In genomic region chr2:32488679-32489078, GRCm38 (mm10) we compare ENCODE assay signal across 9 mouse cellular contexts. TPM values are rescaled to one million over a fixed set of nuclear protein-coding genes. Genes with fewer than 3 reads are reported as not detected.
DNase-seq lines count a peak whose midpoint lies in the region; ATAC-seq lines count a peak whose summit lies in the region.
"Had no signal": no experiment of that assay in that cellular context is flagged by ENCODE, and none has a peak within 500 bp of the region (broad histone marks: within the 10 kb centered on the region; RNA-seq: fewer than 3 reads in every experiment).

No protein-coding gene starts in this region.

- ATAC-seq in granulocyte monocyte progenitor cell, adult 5-6 weeks (replicated peaks; ENCODE audit: poor library complexity, severe bottlenecking): peak; percentile 72
- ATAC-seq in limb, embryonic 11.5 days (ENCODE audit: insufficient number of reproducible peaks, low FRiP score, low TSS enrichment, low read depth): no peak
- peak; percentile 27; the same call in 1 of the 2 replicates for ATAC-seq in stomach, embryonic 15.5 days (ENCODE audit: insufficient read depth, low FRiP score, low read depth)

- DNase-seq in A20 (ENCODE audit: low read depth, low spot score): peak; percentile 83
- DNase-seq in adrenal gland, adult 8-10 months: peak; percentile 74
- peak; percentile 74 for DNase-seq in embryo, embryonic 11.5 days (ENCODE audit: low read depth, low spot score)
- DNase-seq in kidney, adult 8-10 months: peak; percentile 86 to 90
- DNase-seq in limb, embryonic 11.5 days (ENCODE audit: low spot score): peak; percentile 86
- DNase-seq in natural killer cell, adult 2 months (ENCODE audit: low spot score in 2 of 2): peak; percentile 79 to 84

- WGBS in limb, embryonic 11.5 days: 4% methylated on average over 5 of the region's 5 CpGs
- WGBS in stomach, embryonic 15.5 days: 0% methylated on average over 5 of the region's 5 CpGs

- no peaks in the 10 kb centered on the region for H3K36me3 ChIP-seq in limb, embryonic 11.5 days (ENCODE audit: control insufficient read depth, insufficient read depth, low read length)
- no peaks in the 10 kb centered on the region for H3K36me3 ChIP-seq in stomach, embryonic 15.5 days
- H3K36me3 ChIP-seq: embryonic facial prominence, embryonic 13.5 days had no signal

- no peaks in the 10 kb centered on the region for H3K4me1 ChIP-seq in limb, embryonic 11.5 days (ENCODE audit: control insufficient read depth, insufficient read depth, low read length)
- H3K4me1 ChIP-seq in stomach, embryonic 15.5 days: no peaks in the 10 kb centered on the region
- H3K4me1 ChIP-seq: embryonic facial prominence, embryonic 13.5 days had no signal

- H3K9me3 ChIP-seq in limb, embryonic 11.5 days (ENCODE audit: control insufficient read depth, low read length): no peaks in the 10 kb centered on the region
- no peaks in the 10 kb centered on the region for H3K9me3 ChIP-seq in stomach, embryonic 15.5 days
- H3K9me3 ChIP-seq: embryonic facial prominence, embryonic 13.5 days had no signal

- H3K4me2 ChIP-seq in limb, embryonic 11.5 days (ENCODE audit: low read depth, severe bottlenecking): no peak overlapping the region
- H3K4me2 ChIP-seq in stomach, embryonic 15.5 days: no peak overlapping the region
- H3K4me2 ChIP-seq: embryonic facial prominence, embryonic 13.5 days had no signal

- H3K27me3 ChIP-seq in limb, embryonic 11.5 days (ENCODE audit: control insufficient read depth, insufficient read depth, low read length): no peaks in the 10 kb centered on the region
- H3K27me3 ChIP-seq in stomach, embryonic 15.5 days (replicated peaks): no peaks in the 10 kb centered on the region
- H3K27me3 ChIP-seq: embryonic facial prominence, embryonic 13.5 days had no signal

- no peak overlapping the region for H3K4me3 ChIP-seq in limb, embryonic 11.5 days (ENCODE audit: low read depth, low read length)
- H3K4me3 ChIP-seq in stomach, embryonic 15.5 days (replicated peaks): no peak overlapping the region
- H3K4me3 ChIP-seq: embryonic facial prominence, embryonic 13.5 days had no signal

- no peak overlapping the region for H3K27ac ChIP-seq in limb, embryonic 11.5 days (replicated peaks; ENCODE audit: low read depth, low read length)
- H3K27ac ChIP-seq in stomach, embryonic 15.5 days: no peak overlapping the region
- H3K27ac ChIP-seq: embryonic facial prominence, embryonic 13.5 days had no signal

- H3K9ac ChIP-seq in limb, embryonic 11.5 days (ENCODE audit: low read length): no peak overlapping the region
- no peak overlapping the region for H3K9ac ChIP-seq in stomach, embryonic 15.5 days
- H3K9ac ChIP-seq: embryonic facial prominence, embryonic 13.5 days had no signal

RNA-seq across cellular contexts. Expression of gene Slc25a25, which starts 37.4 kb away (rescaled TPM):
- total RNA-seq in adrenal gland, adult 8-10 months (2022): 10 to 100 TPM; 17.9 to 79.8 (median 27.3) TPM
- 7.1 and 19.9 TPM in 2 replicates for total RNA-seq in granulocyte monocyte progenitor cell, adult 5-6 weeks (2014; fragmentation: Nextera tagmentation)
- 8.1 and 14.6 TPM in 2 replicates for total RNA-seq in granulocyte monocyte progenitor cell, adult 5-6 weeks (2017)
- 19.2 and 21.9 TPM in 2 replicates for polyA plus RNA-seq in limb, embryonic 11.5 days (2014; fragmentation: Nextera tagmentation; extraction: Ambion mirVana)
- 17.6 and 17.9 TPM in 2 replicates for polyA plus RNA-seq in stomach, embryonic 15.5 days (2015; fragmentation: Nextera tagmentation; extraction: Ambion mirVana)

RNA-seq across cellular contexts. Expression of gene Naif1, which starts 38.4 kb away (rescaled TPM):
- 1 to 10 TPM; 4.2 to 5.5 (median 5.0) TPM for total RNA-seq in adrenal gland, adult 8-10 months (2022)
- total RNA-seq in granulocyte monocyte progenitor cell, adult 5-6 weeks (2014; fragmentation: Nextera tagmentation): 3.7 and 4.6 TPM in 2 replicates
- total RNA-seq in granulocyte monocyte progenitor cell, adult 5-6 weeks (2017): 3.0 and 4.8 TPM in 2 replicates
- polyA plus RNA-seq in limb, embryonic 11.5 days (2014; fragmentation: Nextera tagmentation; extraction: Ambion mirVana): 5.6 and 6.9 TPM in 2 replicates
- polyA plus RNA-seq in stomach, embryonic 15.5 days (2015; fragmentation: Nextera tagmentation; extraction: Ambion mirVana): 5.1 and 5.4 TPM in 2 replicates

RNA-seq across cellular contexts. Expression of gene Fam102a, which starts 46.5 kb away (rescaled TPM):
- total RNA-seq in adrenal gland, adult 8-10 months (2022): 10 to 100 TPM; 39.5 to 50.2 (median 47.2) TPM
- 2.4 and 3.8 TPM in 2 replicates for total RNA-seq in granulocyte monocyte progenitor cell, adult 5-6 weeks (2014; fragmentation: Nextera tagmentation)
- total RNA-seq in granulocyte monocyte progenitor cell, adult 5-6 weeks (2017): 1.3 and 1.5 TPM in 2 replicates
- 9.8 and 12.4 TPM in 2 replicates for polyA plus RNA-seq in limb, embryonic 11.5 days (2014; fragmentation: Nextera tagmentation; extraction: Ambion mirVana)
- polyA plus RNA-seq in stomach, embryonic 15.5 days (2015; fragmentation: Nextera tagmentation; extraction: Ambion mirVana): 11.2 and 13.0 TPM in 2 replicates

Comparison
In these comparisons a context has a peak if more than half of its experiments do, and no peak if none do; other contexts are left out.
1. RNA of gene Fam102a, which starts 46.5 kb away (total RNA-seq): 39.5 to 50.2 TPM in adrenal gland, adult 8-10 months; 1.3 to 3.8 TPM in granulocyte monocyte progenitor cell, adult 5-6 weeks; every median in the first group is over 4 times any median in the second.
2. Peak in every context shown above with its lines, with median percentiles within 50 percentile points of each other: DNase-seq.